Mouse (Mus musculus) embryonic facial prominence, embryonic 13.5 days (tissue): Measurements from ENCODE around the gene Casc1. TPM values are rescaled to one million over a fixed set of nuclear protein-coding genes. Genes with fewer than 3 reads are reported as not detected.
"Not testable (repeated sequence)": the region's sequence is repeated elsewhere in the genome, so short reads cannot be mapped to it uniquely, and the experiment has no call there.

Source experiments
- ATAC-seq: fragments of 200-750 bp; cut with Nextera tagmentation; 2 replicates; pipeline ENCODE4 v1.8.0; 2017; ENCODE audit warnings: low read depth; ENCODE audit not compliant: insufficient number of reproducible peaks, insufficient read depth, low FRiP score, low TSS enrichment
- H3K27ac ChIP-seq: fragments of 300-500 bp; sonication (generic); 2 replicates; pipeline ENCODE4 v1.5.1; 2015; ENCODE audit warnings: moderate library complexity, mild to moderate bottlenecking, inconsistent platforms
- H3K27me3 ChIP-seq: fragments of 300-500 bp; sonication (generic); 2 replicates; pipeline ENCODE4 v1.6.1; 2015; ENCODE audit warnings: mild to moderate bottlenecking, inconsistent platforms
- H3K36me3 ChIP-seq: fragments of 300-500 bp; sonication (generic); 2 replicates; pipeline ENCODE4 v1.6.1; 2015; ENCODE audit warnings: mild to moderate bottlenecking, inconsistent platforms
- H3K4me1 ChIP-seq: fragments of 300-500 bp; sonication (generic); 2 replicates; pipeline ENCODE4 v1.6.1; 2015; ENCODE audit warnings: inconsistent platforms
- H3K4me2 ChIP-seq: fragments of 300-500 bp; sonication (generic); 2 replicates; pipeline ENCODE4 v1.6.1; 2015; ENCODE audit warnings: moderate library complexity, mild to moderate bottlenecking, inconsistent platforms
- H3K4me3 ChIP-seq: fragments of 300-500 bp; sonication (generic); 2 replicates; pipeline ENCODE4 v1.5.1; 2015; ENCODE audit warnings: mild to moderate bottlenecking, inconsistent platforms
- H3K9ac ChIP-seq: fragments of 300-500 bp; sonication (generic); 2 replicates; pipeline ENCODE4 v1.6.1; 2015; ENCODE audit warnings: mild to moderate bottlenecking, inconsistent platforms
- H3K9me3 ChIP-seq: fragments of 300-500 bp; sonication (generic); 2 replicates; pipeline ENCODE4 v1.6.1; 2016; ENCODE audit warnings: inconsistent platforms
- WGBS: fragments of 180-500 bp; shearing (Covaris S2); methylation state at CpG from one replicate; pipeline ENCODE4 v1.1.7; 2015; ENCODE audit warnings: mixed read lengths; 5-methylcytosine and 5-hydroxymethylcytosine counted together
- polyA plus RNA-seq: library from polyadenylated mRNA; unstranded; fragments of >200 nt; fragmentation: Nextera tagmentation; extraction: Ambion mirVana; gene quantifications from 2 replicates; pipeline ENCODE4 v1.2.1, GENCODE M21; 2015

Gene Casc1
- polyA plus RNA-seq, 1 experiment from 2014 or later: 0.48 TPM

- not testable (repeated sequence) for H3K36me3 ChIP-seq, H3K9ac ChIP-seq, H3K27me3 ChIP-seq, ATAC-seq, H3K4me3 ChIP-seq, H3K4me2 ChIP-seq, H3K27ac ChIP-seq, H3K9me3 ChIP-seq, H3K4me1 ChIP-seq
- 72% methylated on average over 5 of the region's 5 CpGs for WGBS
These were observed 77.8 kb downstream of the Casc1 start for GRCm38 (mm10) chr6:145132969-145133368.

GRCm38 (mm10) chr6:145131991-145132390, 78.8 kb downstream of the Casc1 start:
- Histone ChIP-seq H3K4me2 (no peak overlapping the region), H3K4me3 (no peak overlapping the region), H3K27me3 (no peaks in the 10 kb centered on the region), H3K9ac (no peak overlapping the region), H3K27ac (no peak overlapping the region), H3K9me3 (no peaks in the 10 kb centered on the region), H3K4me1 (0 out of 2 replicates have a peak, but pooled peaks cover 3% of the 10 kb centered on the region), H3K36me3 (no peaks in the 10 kb centered on the region)
- ATAC-seq: no peak
- WGBS: 75% methylated on average over 5 of the region's 5 CpGs

- no peak overlapping the region for H3K9ac ChIP-seq
- no peaks in the 10 kb centered on the region for H3K36me3 ChIP-seq
- no peak overlapping the region for H3K4me3 ChIP-seq
- no peak for ATAC-seq
- no peaks in the 10 kb centered on the region for H3K27me3 ChIP-seq
- H3K4me2 ChIP-seq: no peak overlapping the region
- H3K27ac ChIP-seq: no peak overlapping the region
- 80% methylated on average over 4 of the region's 4 CpGs for WGBS
- no peaks in the 10 kb centered on the region for H3K9me3 ChIP-seq
- H3K4me1 ChIP-seq: 0 out of 2 replicates have a peak, but pooled peaks cover 3% of the 10 kb centered on the region
These were observed 81.2 kb downstream of the Casc1 start for GRCm38 (mm10) chr6:145129563-145129962.

GRCm38 (mm10) chr6:145127652-145128051, 83.2 kb downstream of the Casc1 start:
- H3K9me3 ChIP-seq: no peaks in the 10 kb centered on the region
- no peak overlapping the region for H3K9ac ChIP-seq
- 98% methylated on average over 3 of the region's 3 CpGs for WGBS
- no peaks in the 10 kb centered on the region for H3K27me3 ChIP-seq
- no peaks in the 10 kb centered on the region for H3K36me3 ChIP-seq
- 0 out of 2 replicates have a peak, but pooled peaks cover 3% of the 10 kb centered on the region for H3K4me1 ChIP-seq
- no peak overlapping the region for H3K4me3 ChIP-seq
- H3K4me2 ChIP-seq: no peak overlapping the region
- no peak for ATAC-seq
- no peak overlapping the region for H3K27ac ChIP-seq

GRCm38 (mm10) chr6:145125591-145126113, 85.2 kb downstream of the Casc1 start:
- 61% methylated on average over 7 of the region's 7 CpGs for WGBS
- H3K27me3 ChIP-seq: no peaks in the 10 kb centered on the region
- ATAC-seq: no peak
- no peak overlapping the region for H3K4me2 ChIP-seq
- no peak overlapping the region for H3K27ac ChIP-seq
- H3K9me3 ChIP-seq: no peaks in the 10 kb centered on the region
- H3K4me1 ChIP-seq: peaks cover 12% of the 10 kb centered on the region; the same call in 1 of the 2 replicates
- no peak overlapping the region for H3K4me3 ChIP-seq
- H3K36me3 ChIP-seq: no peaks in the 10 kb centered on the region
- no peak overlapping the region for H3K9ac ChIP-seq

Other genes with a start within 250 kb of the Casc1 start
- 23.9 and 32.3 TPM in 2 replicates for gene Bcat1, start 134.8 kb downstream of the Casc1 start, polyA plus RNA-seq
- gene Lrmp, start 95.4 kb downstream of the Casc1 start, polyA plus RNA-seq: 1.9 and 2.7 TPM in 2 replicates
- 37.3 and 38.3 TPM in 2 replicates for gene Etfrf1, start 129 bp upstream of the Casc1 start, polyA plus RNA-seq
- gene Kras, start 39.2 kb upstream of the Casc1 start, polyA plus RNA-seq: 68.5 and 70.6 TPM in 2 replicates